Mouse (Mus musculus): ENCODE results near the gene 4933415A04Rik. TPM values are rescaled to one million over a fixed set of nuclear protein-coding genes. Genes with fewer than 3 reads are reported as not detected.

Gene 4933415A04Rik
- polyA plus RNA-seq, 1 experiment from 2014 or later = 6.3 TPM

GRCm38 (mm10) chr11:43610006-43610661 is 23.3 kb downstream of the 4933415A04Rik start:
- no peak overlapping the region for H3K9ac ChIP-seq (replicated peaks)
- H3K4me3 ChIP-seq (replicated peaks) = no peak overlapping the region
- ATAC-seq (ENCODE audit: insufficient number of reproducible peaks, insufficient read depth, low FRiP score, low TSS enrichment, low read depth) = no peak
- no peaks in the 10 kb centered on the region for H3K9me3 ChIP-seq
- no peak overlapping the region for H3K27ac ChIP-seq
- H3K27me3 ChIP-seq = no peaks in the 10 kb centered on the region
- H3K36me3 ChIP-seq = no peaks in the 10 kb centered on the region
- H3K4me1 ChIP-seq (replicated peaks) = no peaks in the 10 kb centered on the region
- 70% methylated on average over 10 of the region's 10 CpGs for WGBS
- no peak overlapping the region for H3K4me2 ChIP-seq

- H3K27ac ChIP-seq = no peak overlapping the region
- no peak overlapping the region for H3K9ac ChIP-seq (replicated peaks)
- no peaks in the 10 kb centered on the region for H3K36me3 ChIP-seq
- 69% methylated on average over 5 of the region's 5 CpGs for WGBS
- H3K4me2 ChIP-seq = no peak overlapping the region
- no peaks in the 10 kb centered on the region for H3K27me3 ChIP-seq
- no peak for ATAC-seq (ENCODE audit: insufficient number of reproducible peaks, insufficient read depth, low FRiP score, low TSS enrichment, low read depth)
- H3K4me3 ChIP-seq (replicated peaks) = no peak overlapping the region
- H3K9me3 ChIP-seq = no peaks in the 10 kb centered on the region
- no peaks in the 10 kb centered on the region for H3K4me1 ChIP-seq (replicated peaks)
These were observed 23.8 kb downstream of the 4933415A04Rik start for GRCm38 (mm10) chr11:43610662-43611033.

- 29% methylated on average over 12 of the region's 12 CpGs for WGBS
- Histone ChIP-seq H3K4me1 (replicated peaks) (0 out of 2 replicates have a peak, but pooled peaks cover under 1% of the 10 kb centered on the region), H3K27ac (peak overlapping the region; percentile 50; the same call in 1 of the 2 replicates), H3K4me3 (replicated peaks) (no peak overlapping the region), H3K27me3 (no peaks in the 10 kb centered on the region), H3K9ac (replicated peaks) (no peak overlapping the region; the same call in 1 of the 2 replicates), H3K4me2 (no peak overlapping the region), H3K9me3 (no peaks in the 10 kb centered on the region), H3K36me3 (no peaks in the 10 kb centered on the region)
- ATAC-seq (ENCODE audit: insufficient number of reproducible peaks, insufficient read depth, low FRiP score, low TSS enrichment, low read depth) = peak; percentile 71
These were observed 26.1 kb downstream of the 4933415A04Rik start for GRCm38 (mm10) chr11:43612834-43613488.

DNA sequence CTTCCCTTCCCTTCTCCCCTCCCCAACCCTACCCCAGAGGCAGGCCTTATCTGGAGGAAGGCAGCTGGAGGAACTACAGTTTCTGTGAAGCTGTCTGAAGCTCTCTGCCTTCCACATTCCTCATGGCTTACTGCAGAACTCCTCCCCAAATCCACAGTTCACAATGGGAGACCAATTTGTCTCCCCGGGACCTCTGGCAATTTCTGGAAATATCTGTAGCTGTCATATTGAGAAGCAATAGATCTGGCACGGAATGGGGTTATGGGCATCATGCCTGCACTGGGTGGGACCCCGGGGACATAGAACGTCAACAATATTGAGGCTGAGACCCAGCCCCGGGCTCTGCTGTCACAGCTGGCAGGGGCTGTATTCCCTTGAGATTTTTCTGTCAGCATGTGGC is 31.1 kb downstream of the 4933415A04Rik start:
- WGBS = 79% methylated on average over 5 of the region's 5 CpGs
- ATAC-seq (ENCODE audit: insufficient number of reproducible peaks, insufficient read depth, low FRiP score, low TSS enrichment, low read depth) = no peak
- no peaks in the 10 kb centered on the region for H3K36me3 ChIP-seq

DNA sequence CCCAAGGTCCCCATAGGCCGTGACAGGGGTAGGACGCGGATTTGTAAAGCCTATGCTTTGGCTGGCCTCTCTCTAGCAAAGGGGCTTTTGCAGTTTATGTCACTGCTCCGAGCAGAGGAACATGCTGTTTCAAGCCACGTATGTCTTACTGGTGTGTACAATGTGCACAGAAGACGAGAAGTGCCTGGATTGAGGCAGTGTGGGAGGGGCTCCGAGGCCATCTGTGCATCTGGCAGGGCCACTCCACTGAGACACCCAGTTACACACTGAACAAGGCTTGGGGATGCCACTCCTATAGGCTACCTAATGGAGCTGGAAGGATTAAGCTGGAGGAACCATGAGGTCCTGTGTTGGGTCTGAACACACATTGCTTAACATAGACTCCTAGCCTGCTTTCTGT is 31.6 kb downstream of the 4933415A04Rik start:
- Histone ChIP-seq H3K9ac (replicated peaks) (no peak overlapping the region), H3K4me1 (replicated peaks) (peaks cover 5% of the 10 kb centered on the region; the same call in 1 of the 2 replicates), H3K36me3 (no peaks in the 10 kb centered on the region), H3K27me3 (no peaks in the 10 kb centered on the region), H3K4me3 (replicated peaks) (no peak overlapping the region), H3K4me2 (no peak overlapping the region), H3K9me3 (no peaks in the 10 kb centered on the region), H3K27ac (no peak overlapping the region)
- ATAC-seq (ENCODE audit: insufficient number of reproducible peaks, insufficient read depth, low FRiP score, low TSS enrichment, low read depth) = 0 out of 2 replicates have a peak, but pooled peaks have one; percentile 28
- 69% methylated on average over 7 of the region's 7 CpGs for WGBS

More for the DNA sequence above, 31.1 kb downstream of the 4933415A04Rik start:
- no peak overlapping the region for H3K4me3 ChIP-seq (replicated peaks)
- no peak overlapping the region for H3K27ac ChIP-seq
- no peak overlapping the region for H3K9ac ChIP-seq (replicated peaks)
- H3K4me1 ChIP-seq (replicated peaks) = peaks cover 5% of the 10 kb centered on the region; the same call in 1 of the 2 replicates
- no peak overlapping the region for H3K4me2 ChIP-seq
- no peaks in the 10 kb centered on the region for H3K27me3 ChIP-seq
- no peaks in the 10 kb centered on the region for H3K9me3 ChIP-seq

- Histone ChIP-seq H3K4me3 (replicated peaks) (no peak overlapping the region), H3K4me1 (replicated peaks) (peaks cover 15% of the 10 kb centered on the region), H3K36me3 (no peaks in the 10 kb centered on the region), H3K9me3 (no peaks in the 10 kb centered on the region), H3K9ac (replicated peaks) (no peak overlapping the region), H3K27me3 (no peaks in the 10 kb centered on the region), H3K27ac (no peak overlapping the region), H3K4me2 (no peak overlapping the region)
- WGBS = 82% methylated on average over 5 of the region's 5 CpGs
- no peak for ATAC-seq (ENCODE audit: insufficient number of reproducible peaks, insufficient read depth, low FRiP score, low TSS enrichment, low read depth)
These were observed 34.9 kb downstream of the 4933415A04Rik start for GRCm38 (mm10) chr11:43621769-43622168.

- WGBS = 88% methylated on average over 1 of the region's 1 CpGs
- Histone ChIP-seq H3K4me1 (replicated peaks) (peaks cover 15% of the 10 kb centered on the region), H3K27me3 (no peaks in the 10 kb centered on the region), H3K9me3 (no peaks in the 10 kb centered on the region), H3K4me3 (replicated peaks) (no peak overlapping the region), H3K4me2 (no peak overlapping the region), H3K9ac (replicated peaks) (no peak overlapping the region), H3K36me3 (no peaks in the 10 kb centered on the region), H3K27ac (no peak overlapping the region)
- ATAC-seq (ENCODE audit: insufficient number of reproducible peaks, insufficient read depth, low FRiP score, low TSS enrichment, low read depth) = no peak
These were observed 37.5 kb downstream of the 4933415A04Rik start for GRCm38 (mm10) chr11:43624341-43624740.

DNA sequence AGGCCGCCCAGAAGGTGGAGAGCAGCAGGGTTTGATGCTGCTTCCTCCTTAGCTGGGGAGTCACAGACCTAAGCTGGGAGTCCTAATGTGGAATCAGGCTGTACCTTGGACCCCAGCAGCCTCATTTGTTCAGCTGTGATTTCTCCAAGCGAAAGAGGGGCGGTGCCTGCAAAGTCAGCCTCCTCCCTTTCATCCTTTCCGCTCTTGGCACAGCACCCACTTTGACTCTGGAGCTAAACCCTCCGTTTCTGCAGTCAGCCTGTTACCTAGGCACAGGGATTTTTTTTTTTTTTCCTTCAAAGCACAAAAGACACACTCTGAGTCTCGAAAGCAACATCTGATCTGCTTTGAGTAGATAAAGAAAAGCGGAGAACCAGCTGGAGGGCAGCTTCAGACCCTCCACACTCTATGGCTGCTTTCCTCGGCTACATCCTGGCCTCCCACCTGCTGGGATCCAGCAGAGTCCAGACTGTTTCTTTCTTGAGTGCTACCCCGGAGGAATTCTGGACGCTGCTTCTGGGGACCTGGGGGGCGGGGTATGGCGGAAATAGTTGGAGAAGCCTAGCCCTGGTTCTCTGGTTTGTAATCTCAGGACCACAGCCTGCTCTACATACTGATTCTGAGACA is 39.6 kb downstream of the 4933415A04Rik start:
- peak; percentile 53; the same call in 1 of the 2 replicates for ATAC-seq (ENCODE audit: insufficient number of reproducible peaks, insufficient read depth, low FRiP score, low TSS enrichment, low read depth)

GRCm38 (mm10) chr11:43626927-43627645 is 40.2 kb downstream of the 4933415A04Rik start:
- Histone ChIP-seq H3K27ac (peak overlapping the region; percentile 64; the same call in 1 of the 2 replicates), H3K4me2 (peak overlapping the region; percentile 51), H3K9ac (replicated peaks) (0 out of 2 replicates have a peak overlapping the region, but pooled peaks have one; percentile 8), H3K4me1 (replicated peaks) (peaks cover 15% of the 10 kb centered on the region), H3K4me3 (replicated peaks) (peak overlapping the region; percentile 12; the same call in 1 of the 2 replicates), H3K27me3 (no peaks in the 10 kb centered on the region), H3K36me3 (no peaks in the 10 kb centered on the region), H3K9me3 (no peaks in the 10 kb centered on the region)
- 28% methylated on average over 18 of the region's 18 CpGs for WGBS
- no peak for ATAC-seq (ENCODE audit: insufficient number of reproducible peaks, insufficient read depth, low FRiP score, low TSS enrichment, low read depth)

More for the DNA sequence above, 39.6 kb downstream of the 4933415A04Rik start:
- WGBS = 11% methylated on average over 12 of the region's 12 CpGs
- Histone ChIP-seq H3K4me2 (peak overlapping the region; percentile 51), H3K36me3 (no peaks in the 10 kb centered on the region), H3K9me3 (no peaks in the 10 kb centered on the region), H3K27me3 (no peaks in the 10 kb centered on the region), H3K4me3 (replicated peaks) (peak overlapping the region; percentile 12), H3K9ac (replicated peaks) (0 out of 2 replicates have a peak overlapping the region, but pooled peaks have one; percentile 8), H3K4me1 (replicated peaks) (peaks cover 15% of the 10 kb centered on the region), H3K27ac (peak overlapping the region; percentile 64; the same call in 1 of the 2 replicates)

DNA sequence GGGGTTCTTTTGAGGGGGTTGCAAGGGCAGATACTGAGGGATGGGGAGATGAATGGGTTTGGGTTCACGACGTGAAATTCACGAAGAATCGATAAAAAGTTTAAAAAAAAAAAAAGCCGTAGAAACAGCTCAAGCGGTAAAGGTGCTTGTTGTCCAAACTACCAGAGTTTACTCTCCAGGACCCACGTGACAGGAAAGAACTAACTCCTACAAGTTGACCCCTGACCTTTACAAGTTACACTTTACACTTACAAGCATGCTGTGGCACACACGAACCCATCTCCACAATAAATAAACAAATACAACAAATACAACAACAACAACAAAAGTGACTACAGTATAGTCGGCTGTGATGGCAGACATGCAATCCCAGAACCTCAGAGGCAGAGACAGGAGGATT is 44.8 kb downstream of the 4933415A04Rik start:
- H3K9me3 ChIP-seq = no peaks in the 10 kb centered on the region
- no peak overlapping the region for H3K4me2 ChIP-seq
- no peak overlapping the region for H3K4me3 ChIP-seq (replicated peaks)
- H3K9ac ChIP-seq (replicated peaks) = no peak overlapping the region
- WGBS = 77% methylated on average over 9 of the region's 9 CpGs
- H3K27ac ChIP-seq = no peak overlapping the region
- no peaks in the 10 kb centered on the region for H3K36me3 ChIP-seq
- no peak for ATAC-seq (ENCODE audit: insufficient number of reproducible peaks, insufficient read depth, low FRiP score, low TSS enrichment, low read depth)
- no peaks in the 10 kb centered on the region for H3K27me3 ChIP-seq
- peaks cover 22% of the 10 kb centered on the region for H3K4me1 ChIP-seq (replicated peaks)

DNA sequence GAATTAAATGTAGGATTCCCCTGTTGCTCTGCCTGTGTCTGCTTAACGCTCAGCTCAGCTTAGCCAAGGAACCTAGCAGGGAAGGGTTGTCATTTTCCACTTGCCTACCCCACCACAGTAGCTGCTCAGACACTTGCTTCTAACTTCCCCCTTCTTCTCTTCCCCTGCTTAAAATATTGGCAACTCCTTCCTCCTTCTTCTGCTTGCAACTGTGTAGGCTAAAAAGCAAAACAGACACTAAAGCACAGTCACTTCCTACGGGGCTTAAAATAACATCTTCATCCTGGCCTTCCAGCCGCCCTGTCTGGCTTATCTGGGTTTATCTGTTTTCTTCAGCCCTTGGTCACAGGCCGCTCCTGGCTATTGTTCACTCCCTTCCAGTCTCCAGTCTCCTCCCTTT is 45.7 kb downstream of the 4933415A04Rik start:
- H3K27ac ChIP-seq = no peak overlapping the region
- WGBS = 62% methylated on average over 4 of the region's 4 CpGs

More for the DNA sequence above, 45.7 kb downstream of the 4933415A04Rik start:
- Histone ChIP-seq H3K4me2 (no peak overlapping the region), H3K36me3 (no peaks in the 10 kb centered on the region), H3K9ac (replicated peaks) (no peak overlapping the region), H3K4me1 (replicated peaks) (peaks cover 15% of the 10 kb centered on the region), H3K27me3 (no peaks in the 10 kb centered on the region), H3K9me3 (no peaks in the 10 kb centered on the region), H3K4me3 (replicated peaks) (no peak overlapping the region)
- ATAC-seq (ENCODE audit: insufficient number of reproducible peaks, insufficient read depth, low FRiP score, low TSS enrichment, low read depth) = no peak
